In genomic region chr19:59469035-59469949, GRCm38 (mm10) we compare ENCODE assay signal across 8 mouse cellular contexts. TPM values are rescaled to one million over a fixed set of nuclear protein-coding genes. Genes with fewer than 3 reads are reported as not detected.
DNase-seq lines count a peak whose midpoint lies in the region; ATAC-seq lines count a peak whose summit lies in the region.

No protein-coding gene starts in this region.

- peak overlapping the region; percentile 26 to 40; a peak in 3 of 4 replicates for H3K4me3 ChIP-seq in heart, embryonic 14.5 days (ENCODE audit: control insufficient read depth in 1 of 2, insufficient read depth in 1 of 2, low read depth in 1 of 2, low read length in 2 of 2)
- H3K4me3 ChIP-seq in intestine, embryonic 14.5 days (ENCODE audit: low read depth, low read length): peak overlapping the region; percentile 20

- no peak overlapping the region for H3K9ac ChIP-seq in heart, embryonic 14.5 days (ENCODE audit: low read length)
- no peak overlapping the region for H3K9ac ChIP-seq in intestine, embryonic 14.5 days (ENCODE audit: low read length)

- 0 out of 2 replicates have a peak, but pooled peaks have one; percentile 21 for ATAC-seq in heart, embryonic 14.5 days (ENCODE audit: insufficient number of reproducible peaks, insufficient read depth, low FRiP score, low read depth)
- no peak for ATAC-seq in intestine, embryonic 14.5 days (replicated peaks; ENCODE audit: low FRiP score, low TSS enrichment, low read depth)
- ATAC-seq in megakaryocyte-erythroid progenitor cell, adult 5-6 weeks (replicated peaks; ENCODE audit: low FRiP score, low TSS enrichment, poor library complexity, severe bottlenecking): 0 out of 2 replicates have a peak, but pooled peaks have one; percentile 15

- H3K27me3 ChIP-seq in heart, embryonic 14.5 days (ENCODE audit: control insufficient read depth, insufficient read depth, low read length): peaks cover 96% of the 10 kb centered on the region
- peaks cover 96% of the 10 kb centered on the region for H3K27me3 ChIP-seq in intestine, embryonic 14.5 days (replicated peaks; ENCODE audit: control insufficient read depth, insufficient read depth, low read length)

- no peak for DNase-seq in heart, adult 9 months (ENCODE audit: low spot score in 2 of 2)
- DNase-seq in embryo, embryonic 11 days: peak; percentile 83
- DNase-seq in intestine, embryonic 14.5 days (ENCODE audit: low spot score): peak; percentile 76
- DNase-seq in adrenal gland, postnatal 14 days: no peak
- DNase-seq in spleen, postnatal 36 days (ENCODE audit: low spot score in 2 of 2): no peak
- no peak for DNase-seq in cerebellum, adult 9-11 months

- 1% methylated on average over 35 of the region's 35 CpGs for WGBS in heart, embryonic 14.5 days
- WGBS in intestine, embryonic 14.5 days: 1% methylated on average over 35 of the region's 35 CpGs

- H3K9me3 ChIP-seq in heart, embryonic 14.5 days (ENCODE audit: control insufficient read depth, low read length): no peaks in the 10 kb centered on the region
- no peaks in the 10 kb centered on the region for H3K9me3 ChIP-seq in intestine, embryonic 14.5 days (ENCODE audit: control insufficient read depth, low read length)

- H3K4me1 ChIP-seq in heart, embryonic 14.5 days (ENCODE audit: control insufficient read depth in 2 of 2, insufficient read depth in 2 of 2, low read length in 2 of 2): peaks cover 3 to 9% of the 10 kb centered on the region in 2 experiments; a peak in 1 of 4 replicates
- 0 out of 2 replicates have a peak, but pooled peaks cover 3% of the 10 kb centered on the region for H3K4me1 ChIP-seq in intestine, embryonic 14.5 days (replicated peaks; ENCODE audit: control insufficient read depth, insufficient read depth, low read length)

- H3K36me3 ChIP-seq in heart, embryonic 14.5 days (ENCODE audit: control insufficient read depth, insufficient read depth, low read length): no peaks in the 10 kb centered on the region
- H3K36me3 ChIP-seq in intestine, embryonic 14.5 days (ENCODE audit: control insufficient read depth, insufficient read depth, low read length): no peaks in the 10 kb centered on the region

- H3K4me2 ChIP-seq in heart, embryonic 14.5 days (ENCODE audit: low read length): peak overlapping the region; percentile 64
- H3K4me2 ChIP-seq in intestine, embryonic 14.5 days (ENCODE audit: low read length): peak overlapping the region; percentile 44

- H3K27ac ChIP-seq in heart, embryonic 14.5 days (replicated peaks in 1 of 2; ENCODE audit: control insufficient read depth in 1 of 2, insufficient read depth in 1 of 2, low read depth in 2 of 2, low read length in 2 of 2): no peak overlapping the region
- no peak overlapping the region for H3K27ac ChIP-seq in intestine, embryonic 14.5 days (ENCODE audit: low read depth)

RNA-seq across cellular contexts. Expression of gene Emx2, which starts 11.1 kb away (rescaled TPM):
- not detected in 2 replicates for polyA plus RNA-seq in heart, embryonic 14.5 days (2014; fragmentation: Nextera tagmentation; extraction: Ambion mirVana)
- polyA plus RNA-seq in intestine, embryonic 14.5 days (2014; fragmentation: Nextera tagmentation; extraction: Ambion mirVana): not detected in 2 replicates
- total RNA-seq in megakaryocyte-erythroid progenitor cell, adult 5-6 weeks (2014; fragmentation: Nextera tagmentation): not detected in 2 replicates
- not detected in 2 replicates for total RNA-seq in megakaryocyte-erythroid progenitor cell, adult 5-6 weeks (2017)
- total RNA-seq in adrenal gland, postnatal 14 days (2021): not detected in 2 replicates

Comparison
In these comparisons a context has a peak if more than half of its experiments do, and no peak if none do; other contexts are left out.
1. DNase-seq: peak in embryo, embryonic 11 days (single experiment) and intestine, embryonic 14.5 days (single experiment); none in heart, adult 9 months (0 of 2), adrenal gland, postnatal 14 days (single experiment), spleen, postnatal 36 days (0 of 2) and cerebellum, adult 9-11 months (single experiment).